Comparison of ENCODE assay signal across 9 mouse cellular contexts in genomic region chr4:135898380-135899049, GRCm38 (mm10). TPM values are rescaled to one million over a fixed set of nuclear protein-coding genes. Genes with fewer than 3 reads are reported as not detected.
DNase-seq lines count a peak whose midpoint lies in the region; ATAC-seq and TF ChIP-seq lines count a peak whose summit lies in the region.
"Had no signal": no experiment of that assay in that cellular context is flagged by ENCODE, and none has a peak within 500 bp of the region (broad histone marks: within the 10 kb centered on the region; RNA-seq: fewer than 3 reads in every experiment).

No protein-coding gene starts in this region.

- peak overlapping the region; percentile 27 for H3K27ac ChIP-seq in heart, postnatal 0 days (ENCODE audit: low read depth)
- H3K27ac ChIP-seq: embryonic facial prominence, embryonic 13.5 days had no signal

- H3K4me3 ChIP-seq in E14TG2a.4 (replicated peaks; ENCODE audit: low read length), result 0 out of 2 replicates have a peak overlapping the region, but pooled peaks have one; percentile 2
- H3K4me3 ChIP-seq in heart, postnatal 0 days (ENCODE audit: low read depth, low read length), result no peak overlapping the region
- H3K4me3 ChIP-seq: embryonic facial prominence, embryonic 13.5 days had no signal

- intact Hi-C loops in left cerebral cortex, postnatal 36 days (cut with DNase I), result no loop called here

- no peaks in the 10 kb centered on the region for H3K36me3 ChIP-seq in E14TG2a.4 (ENCODE audit: insufficient read depth, low read length)
- H3K36me3 ChIP-seq in heart, postnatal 0 days (replicated peaks; ENCODE audit: control insufficient read depth, insufficient read depth, low read length), result no peaks in the 10 kb centered on the region
- H3K36me3 ChIP-seq: embryonic facial prominence, embryonic 13.5 days had no signal

- peaks cover 29% of the 10 kb centered on the region for H3K4me1 ChIP-seq in E14TG2a.4 (replicated peaks; ENCODE audit: low read depth, low read length)
- H3K4me1 ChIP-seq in heart, postnatal 0 days (ENCODE audit: control insufficient read depth, insufficient read depth), result 0 out of 2 replicates have a peak, but pooled peaks cover 5% of the 10 kb centered on the region

- WGBS in heart, postnatal 0 days, result 17% methylated on average over 9 of the region's 9 CpGs

- TF ChIP-seq EP300 in heart, postnatal 0 days (IDR thresholded peaks at IDR 0.05; ENCODE audit: low read depth), result no peak

- peak; percentile 83 for ATAC-seq in heart, postnatal 0 days (ENCODE audit: insufficient read depth, low read depth)
- ATAC-seq in megakaryocyte-erythroid progenitor cell, adult 5-6 weeks (replicated peaks; ENCODE audit: low FRiP score, low TSS enrichment, poor library complexity, severe bottlenecking), result peak; percentile 96

- no peaks in the 10 kb centered on the region for H3K9me3 ChIP-seq in E14TG2a.4 (ENCODE audit: low read length)
- H3K9me3 ChIP-seq in heart, postnatal 0 days (replicated peaks; ENCODE audit: control insufficient read depth, low read length), result no peaks in the 10 kb centered on the region
- H3K9me3 ChIP-seq: embryonic facial prominence, embryonic 13.5 days had no signal

- no peak overlapping the region; the same call in 1 of the 2 replicates for H3K9ac ChIP-seq in heart, postnatal 0 days (replicated peaks; ENCODE audit: low read depth, low read length)
- H3K9ac ChIP-seq: embryonic facial prominence, embryonic 13.5 days had no signal

- no peak for TF ChIP-seq CTCF in E14TG2a.4 (conservative IDR thresholded peaks at IDR 0.05; ENCODE audit: low read length)
- TF ChIP-seq CTCF in heart, postnatal 0 days (IDR thresholded peaks at IDR 0.05; ENCODE audit: low read depth), result no peak

- DNase-seq in 3134 (ENCODE audit: extremely low read depth, insufficient read length, low spot score), result peak; percentile 55
- DNase-seq in heart, postnatal 0 days (ENCODE audit: low spot score), result peak; percentile 74
- no peak for DNase-seq in cerebellum, adult 8-10 months
- no peak for DNase-seq in cerebellum, adult 11 months
- no peak for DNase-seq in left cerebral cortex, adult 18-20 months (ENCODE audit: low spot score in 2 of 2)
- DNase-seq in left cerebral cortex, postnatal 36 days (ENCODE audit: low spot score in 2 of 2), result no peak

- H3K4me2 ChIP-seq in heart, postnatal 0 days (ENCODE audit: low read depth, low read length), result 0 out of 2 replicates have a peak overlapping the region, but pooled peaks have one; percentile 27
- H3K4me2 ChIP-seq: embryonic facial prominence, embryonic 13.5 days had no signal

- H3K27me3 ChIP-seq in E14TG2a.4 (ENCODE audit: insufficient read depth, low read length), result peaks cover 3% of the 10 kb centered on the region; the same call in 1 of the 2 replicates
- H3K27me3 ChIP-seq in heart, postnatal 0 days (ENCODE audit: control insufficient read depth, insufficient read depth, low read length), result no peaks in the 10 kb centered on the region
- H3K27me3 ChIP-seq: embryonic facial prominence, embryonic 13.5 days had no signal

RNA-seq across cellular contexts. Expression of gene Cnr2, which starts 3.3 kb away (rescaled TPM):
- 0.15 and 0.27 TPM in 2 replicates for total RNA-seq in heart, postnatal 0 days (2014; rRNA removed; ENCODE audit: low replicate concordance)
- polyA plus RNA-seq in heart, postnatal 0 days (2015; fragmentation: Nextera tagmentation; extraction: Ambion mirVana), result 0.36 and 0.44 TPM in 2 replicates
- 19.4 and 24.3 TPM in 2 replicates for total RNA-seq in megakaryocyte-erythroid progenitor cell, adult 5-6 weeks (2014; fragmentation: Nextera tagmentation)
- 19.4 and 20.1 TPM in 2 replicates for total RNA-seq in megakaryocyte-erythroid progenitor cell, adult 5-6 weeks (2017)
- total RNA-seq in left cerebral cortex, adult 18-20 months (2021), result not detected
- under 1 TPM; 0.12 to 0.14 TPM for total RNA-seq in left cerebral cortex, postnatal 36 days (2021)

RNA-seq across cellular contexts. Expression of gene Fuca1, which starts 22.0 kb away (rescaled TPM):
- 24.3 and 30.3 TPM in 2 replicates for total RNA-seq in heart, postnatal 0 days (2014; rRNA removed; ENCODE audit: low replicate concordance)
- 48.4 and 50.4 TPM in 2 replicates for polyA plus RNA-seq in heart, postnatal 0 days (2015; fragmentation: Nextera tagmentation; extraction: Ambion mirVana)
- 45.6 and 64.2 TPM in 2 replicates for total RNA-seq in megakaryocyte-erythroid progenitor cell, adult 5-6 weeks (2014; fragmentation: Nextera tagmentation)
- total RNA-seq in megakaryocyte-erythroid progenitor cell, adult 5-6 weeks (2017), result 136 and 139 TPM in 2 replicates
- total RNA-seq in left cerebral cortex, adult 18-20 months (2021), result 10 to 100 TPM; 33.6 to 36.5 TPM
- 10 to 100 TPM; 31.7 to 40.0 TPM for total RNA-seq in left cerebral cortex, postnatal 36 days (2021)

RNA-seq across cellular contexts. Expression of gene Pnrc2, which starts 24.9 kb away (rescaled TPM):
- total RNA-seq in heart, postnatal 0 days (2014; rRNA removed; ENCODE audit: low replicate concordance), result 78.7 and 80.8 TPM in 2 replicates
- 107 and 111 TPM in 2 replicates for polyA plus RNA-seq in heart, postnatal 0 days (2015; fragmentation: Nextera tagmentation; extraction: Ambion mirVana)
- 105 and 128 TPM in 2 replicates for total RNA-seq in megakaryocyte-erythroid progenitor cell, adult 5-6 weeks (2014; fragmentation: Nextera tagmentation)
- 145 and 204 TPM in 2 replicates for total RNA-seq in megakaryocyte-erythroid progenitor cell, adult 5-6 weeks (2017)
- total RNA-seq in left cerebral cortex, adult 18-20 months (2021), result 10 to 100 TPM; 39.6 to 52.7 TPM
- 10 to 100 TPM; 41.2 to 44.6 TPM for total RNA-seq in left cerebral cortex, postnatal 36 days (2021)

RNA-seq across cellular contexts. Expression of gene Srsf10, which starts 43.0 kb away (rescaled TPM):
- 51.8 and 63.6 TPM in 2 replicates for total RNA-seq in heart, postnatal 0 days (2014; rRNA removed; ENCODE audit: low replicate concordance)
- 97.0 and 102 TPM in 2 replicates for polyA plus RNA-seq in heart, postnatal 0 days (2015; fragmentation: Nextera tagmentation; extraction: Ambion mirVana)
- 272 and 280 TPM in 2 replicates for total RNA-seq in megakaryocyte-erythroid progenitor cell, adult 5-6 weeks (2014; fragmentation: Nextera tagmentation)
- total RNA-seq in megakaryocyte-erythroid progenitor cell, adult 5-6 weeks (2017), result 322 and 402 TPM in 2 replicates
- 10 to 100 TPM; 72.3 to 76.1 TPM for total RNA-seq in left cerebral cortex, adult 18-20 months (2021)
- 10 to 100 TPM; 51.3 to 88.9 TPM for total RNA-seq in left cerebral cortex, postnatal 36 days (2021)

RNA-seq across cellular contexts. Expression of gene Hmgcl, which starts 47.7 kb away (rescaled TPM):
- 44.3 and 48.8 TPM in 2 replicates for total RNA-seq in heart, postnatal 0 days (2014; rRNA removed; ENCODE audit: low replicate concordance)
- polyA plus RNA-seq in heart, postnatal 0 days (2015; fragmentation: Nextera tagmentation; extraction: Ambion mirVana), result 97.5 and 101 TPM in 2 replicates
- 69.7 and 72.9 TPM in 2 replicates for total RNA-seq in megakaryocyte-erythroid progenitor cell, adult 5-6 weeks (2014; fragmentation: Nextera tagmentation)
- total RNA-seq in megakaryocyte-erythroid progenitor cell, adult 5-6 weeks (2017), result 42.6 and 65.4 TPM in 2 replicates
- 10 to 100 TPM; 36.0 to 36.7 TPM for total RNA-seq in left cerebral cortex, adult 18-20 months (2021)
- 10 to 100 TPM; 28.9 to 30.6 TPM for total RNA-seq in left cerebral cortex, postnatal 36 days (2021)

Comparison
In these comparisons a context has a peak if more than half of its experiments do, and no peak if none do; other contexts are left out.
1. DNase-seq: peak in 3134 (single experiment) and heart, postnatal 0 days (single experiment); none in cerebellum, adult 8-10 months (single experiment), cerebellum, adult 11 months (single experiment), left cerebral cortex, adult 18-20 months (0 of 2) and left cerebral cortex, postnatal 36 days (0 of 2).
2. RNA of gene Cnr2, which starts 3.3 kb away (total RNA-seq): 19.4 to 24.3 TPM in megakaryocyte-erythroid progenitor cell, adult 5-6 weeks; 0.15 to 0.27 TPM in heart, postnatal 0 days, 0.12 to 0.14 TPM in left cerebral cortex, postnatal 36 days and not detected in left cerebral cortex, adult 18-20 months; every median in the first group is over 10 times any median in the second.